Mouse (Mus musculus): ENCODE results near the gene Ahctf1. TPM values are rescaled to one million over a fixed set of nuclear protein-coding genes. Genes with fewer than 3 reads are reported as not detected.

The Ahctf1 gene
- polyA plus RNA-seq, 1 experiment from 2014 or later = 30.1 TPM

GRCm38 (mm10) chr1:179705154-179705553 lies 98.3 kb downstream of the Ahctf1 start:
- ATAC-seq (ENCODE audit: insufficient number of reproducible peaks, insufficient read depth, low FRiP score, low TSS enrichment, low read depth) = no peak
- 88% methylated on average over 6 of the region's 6 CpGs for WGBS
- H3K4me3 ChIP-seq = no peak overlapping the region
- H3K27ac ChIP-seq = no peak overlapping the region
- H3K4me2 ChIP-seq = no peak overlapping the region
- H3K4me1 ChIP-seq = no peaks in the 10 kb centered on the region
- no peaks in the 10 kb centered on the region for H3K36me3 ChIP-seq
- no peaks in the 10 kb centered on the region for H3K27me3 ChIP-seq
- H3K9ac ChIP-seq = no peak overlapping the region
- no peaks in the 10 kb centered on the region for H3K9me3 ChIP-seq

- Histone ChIP-seq H3K27me3 (no peaks in the 10 kb centered on the region), H3K27ac (no peak overlapping the region), H3K4me2 (no peak overlapping the region), H3K9ac (no peak overlapping the region), H3K4me1 (no peaks in the 10 kb centered on the region), H3K36me3 (no peaks in the 10 kb centered on the region), H3K4me3 (no peak overlapping the region), H3K9me3 (no peaks in the 10 kb centered on the region)
- ATAC-seq (ENCODE audit: insufficient number of reproducible peaks, insufficient read depth, low FRiP score, low TSS enrichment, low read depth) = no peak
- 76% methylated on average over 3 of the region's 3 CpGs for WGBS
Measured at GRCm38 (mm10) chr1:179704150-179704549, 99.3 kb downstream of the Ahctf1 start.

Other genes with a start within 250 kb of the Ahctf1 start
- 64.1 and 67.0 TPM in 2 replicates for gene Sccpdh, start 135.5 kb downstream of the Ahctf1 start, polyA plus RNA-seq (2015; fragmentation: Nextera tagmentation; extraction: Ambion mirVana)
- gene Kif28, start 58.4 kb downstream of the Ahctf1 start, polyA plus RNA-seq (2015; fragmentation: Nextera tagmentation; extraction: Ambion mirVana) = not detected in 2 replicates
- 0.32 TPM in 1 of 2 replicates, not detected in the other for gene Gm10518, start 304 bp downstream of the Ahctf1 start, polyA plus RNA-seq (2015; fragmentation: Nextera tagmentation; extraction: Ambion mirVana)
- 21.1 and 24.4 TPM in 2 replicates for gene Cdc42bpa, start 156.8 kb upstream of the Ahctf1 start, polyA plus RNA-seq (2015; fragmentation: Nextera tagmentation; extraction: Ambion mirVana)

All from embryonic facial prominence, embryonic 13.5 days (tissue).